Mouse (Mus musculus): Measurements from ENCODE around the gene Tex10. TPM values are rescaled to one million over a fixed set of nuclear protein-coding genes. Genes with fewer than 3 reads are reported as not detected.

Gene Tex10
- polyA plus RNA-seq, 1 experiment = 17.1 TPM

DNA sequence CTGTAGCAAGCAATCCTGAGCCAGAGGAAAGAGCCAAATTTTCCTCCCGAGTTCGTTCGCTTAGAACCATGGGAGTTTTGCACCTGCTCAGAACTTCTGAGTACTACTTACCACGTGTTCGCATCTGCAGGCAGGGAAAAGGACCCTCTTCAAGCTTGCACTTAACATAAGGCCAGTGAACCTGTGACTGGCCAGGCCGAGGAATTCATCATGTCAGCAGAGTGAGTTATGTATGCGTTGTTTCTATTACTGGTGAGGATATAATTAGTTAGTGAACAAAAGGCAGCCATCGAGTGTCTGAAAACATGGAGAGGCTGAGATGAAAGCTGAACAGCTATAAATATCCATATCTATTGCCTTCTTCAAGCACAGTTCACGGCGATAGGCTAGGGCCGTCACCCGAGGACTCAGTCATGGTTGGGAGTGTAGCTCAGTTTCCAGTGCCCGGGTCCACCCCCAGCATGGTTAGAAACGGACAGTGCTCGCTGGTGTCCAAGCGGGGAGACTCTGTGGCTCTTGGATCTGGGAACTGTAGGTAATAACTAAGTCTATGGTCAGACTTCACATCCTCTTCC lies 70.1 kb downstream of the Tex10 start:
- Histone ChIP-seq H3K36me3 (ENCODE audit: control insufficient read depth, insufficient read depth) (no peaks in the 10 kb centered on the region), H3K79me3 (ENCODE audit: low read depth) (no peaks in the 10 kb centered on the region)

DNA sequence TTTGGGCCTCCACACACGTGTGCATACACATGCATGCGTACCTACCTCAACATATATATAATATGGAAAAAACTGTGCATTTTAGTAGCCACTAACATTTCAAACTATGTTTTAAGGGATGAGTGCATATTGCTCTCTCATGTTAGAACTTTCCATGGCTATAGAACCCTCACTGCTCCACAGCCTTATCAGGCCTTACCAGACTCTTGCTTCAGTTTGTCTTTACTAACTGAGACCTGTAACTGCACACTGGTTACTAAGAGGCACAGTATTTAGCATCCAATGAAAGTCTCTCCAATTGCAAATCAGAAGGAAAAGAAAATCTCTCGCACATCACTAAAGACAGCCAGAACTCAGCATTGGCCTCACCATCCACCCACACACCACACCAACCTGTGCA lies 76.3 kb downstream of the Tex10 start:
- Histone ChIP-seq H3K27me3 (ENCODE audit: control insufficient read depth, insufficient read depth, insufficient read length) (no peaks in the 10 kb centered on the region), H3K36me3 (ENCODE audit: control insufficient read depth, insufficient read depth) (no peaks in the 10 kb centered on the region), H3K79me3 (ENCODE audit: low read depth) (no peaks in the 10 kb centered on the region), H3K79me2 (ENCODE audit: control insufficient read depth, insufficient read depth) (no peaks in the 10 kb centered on the region), H3ac (ENCODE audit: control insufficient read depth, insufficient read length, low read depth) (no peak overlapping the region), H3K4me3 (ENCODE audit: insufficient read depth, poor library complexity, severe bottlenecking) (no peak overlapping the region)
- TF ChIP-seq CTCF (IDR thresholded peaks at IDR 0.05; ENCODE audit: control insufficient read depth, insufficient read depth, insufficient read length) (no peak), FOSL1 (IDR thresholded peaks at IDR 0.05; ENCODE audit: insufficient read depth, low read length, poor library complexity, severe bottlenecking) (no peak), MYOG (IDR thresholded peaks at IDR 0.05; ENCODE audit: control insufficient read depth, extremely low read depth, insufficient read length) (no peak), CEBPB (IDR thresholded peaks at IDR 0.05; ENCODE audit: low read depth) (no peak), MAX (IDR thresholded peaks at IDR 0.05) (no peak), MYOD1 (IDR thresholded peaks at IDR 0.05; ENCODE audit: control insufficient read depth, insufficient read length, low read depth) (no peak), USF1 (IDR thresholded peaks at IDR 0.05; ENCODE audit: low read depth) (no peak)

More for the DNA sequence above, 70.1 kb downstream of the Tex10 start:
- no peak overlapping the region for H3ac ChIP-seq (ENCODE audit: control insufficient read depth, insufficient read length, low read depth)
- no peak overlapping the region for H3K4me3 ChIP-seq (ENCODE audit: insufficient read depth, poor library complexity, severe bottlenecking)
- H3K27me3 ChIP-seq (ENCODE audit: control insufficient read depth, insufficient read depth, insufficient read length) = no peaks in the 10 kb centered on the region
- H3K79me2 ChIP-seq (ENCODE audit: control insufficient read depth, insufficient read depth) = no peaks in the 10 kb centered on the region
- TF ChIP-seq FOSL1 (IDR thresholded peaks at IDR 0.05; ENCODE audit: insufficient read depth, low read length, poor library complexity, severe bottlenecking) (no peak), MYOG (IDR thresholded peaks at IDR 0.05; ENCODE audit: control insufficient read depth, extremely low read depth, insufficient read length) (no peak)

DNA sequence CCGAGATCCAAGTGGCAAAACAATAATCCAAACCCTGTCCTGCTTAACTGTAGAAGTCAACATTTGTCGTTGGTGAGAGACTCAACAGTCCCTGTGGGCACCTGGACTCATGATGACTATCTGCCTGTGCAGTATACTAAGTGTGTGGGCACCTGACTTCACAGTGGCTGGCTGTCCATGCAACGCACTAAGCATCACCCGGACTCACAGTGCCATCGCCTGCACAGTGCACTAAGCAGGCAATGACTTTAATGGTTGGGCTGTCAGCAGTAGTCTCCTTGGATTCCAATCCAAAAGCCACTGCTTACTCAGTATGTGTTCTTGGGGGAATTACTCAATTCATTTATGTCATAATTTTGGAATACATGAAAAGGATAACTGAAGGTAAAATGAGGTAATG lies 90.8 kb downstream of the Tex10 start:
- Histone ChIP-seq H3K79me2 (ENCODE audit: control insufficient read depth, insufficient read depth) (no peaks in the 10 kb centered on the region), H3ac (ENCODE audit: control insufficient read depth, insufficient read length, low read depth) (no peak overlapping the region), H3K27me3 (ENCODE audit: control insufficient read depth, insufficient read depth, insufficient read length) (no peaks in the 10 kb centered on the region), H3K4me3 (ENCODE audit: insufficient read depth, poor library complexity, severe bottlenecking) (no peak overlapping the region), H3K79me3 (ENCODE audit: low read depth) (no peaks in the 10 kb centered on the region), H3K36me3 (ENCODE audit: control insufficient read depth, insufficient read depth) (no peaks in the 10 kb centered on the region)
- TF ChIP-seq CEBPB (IDR thresholded peaks at IDR 0.05; ENCODE audit: low read depth) (no peak), MAX (IDR thresholded peaks at IDR 0.05) (no peak), FOSL1 (IDR thresholded peaks at IDR 0.05; ENCODE audit: insufficient read depth, low read length, poor library complexity, severe bottlenecking) (no peak), MYOD1 (IDR thresholded peaks at IDR 0.05; ENCODE audit: control insufficient read depth, insufficient read length, low read depth) (no peak), USF1 (IDR thresholded peaks at IDR 0.05; ENCODE audit: low read depth) (no peak), CTCF (IDR thresholded peaks at IDR 0.05; ENCODE audit: control insufficient read depth, insufficient read depth, insufficient read length) (no peak), MYOG (IDR thresholded peaks at IDR 0.05; ENCODE audit: control insufficient read depth, extremely low read depth, insufficient read length) (no peak)

DNA sequence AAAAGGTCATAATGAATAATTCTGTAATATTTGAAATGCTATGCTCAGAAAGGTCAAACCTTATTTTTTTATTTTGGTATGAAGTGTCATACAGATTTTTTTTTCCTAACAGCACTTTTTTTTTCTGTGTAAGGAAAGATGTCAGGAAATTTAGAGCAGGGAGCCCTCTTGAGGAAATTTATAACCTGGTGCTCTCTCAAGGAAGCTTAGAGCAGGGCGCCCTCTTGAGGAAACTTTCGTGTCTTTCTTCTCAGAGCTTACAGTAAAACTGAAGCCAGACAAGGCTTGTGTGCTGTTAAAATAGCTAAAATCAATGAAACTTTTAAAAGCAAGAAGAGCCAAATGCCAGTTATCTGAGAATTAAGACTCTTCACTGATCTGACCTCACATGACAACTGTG lies 92.3 kb downstream of the Tex10 start:
- no peaks in the 10 kb centered on the region for H3K27me3 ChIP-seq (ENCODE audit: control insufficient read depth, insufficient read depth, insufficient read length)
- TF ChIP-seq MYOG (IDR thresholded peaks at IDR 0.05; ENCODE audit: control insufficient read depth, extremely low read depth, insufficient read length) (no peak), USF1 (IDR thresholded peaks at IDR 0.05; ENCODE audit: low read depth) (no peak), CTCF (IDR thresholded peaks at IDR 0.05; ENCODE audit: control insufficient read depth, insufficient read depth, insufficient read length) (peak; percentile 12), CEBPB (IDR thresholded peaks at IDR 0.05; ENCODE audit: low read depth) (no peak), MAX (IDR thresholded peaks at IDR 0.05) (no peak)
- no peaks in the 10 kb centered on the region for H3K79me3 ChIP-seq (ENCODE audit: low read depth)
- no peak overlapping the region for H3ac ChIP-seq (ENCODE audit: control insufficient read depth, insufficient read length, low read depth)
- H3K4me3 ChIP-seq (ENCODE audit: insufficient read depth, poor library complexity, severe bottlenecking) = no peak overlapping the region
- no peaks in the 10 kb centered on the region for H3K36me3 ChIP-seq (ENCODE audit: control insufficient read depth, insufficient read depth)
- H3K79me2 ChIP-seq (ENCODE audit: control insufficient read depth, insufficient read depth) = no peaks in the 10 kb centered on the region

Other genes with a start within 250 kb of the Tex10 start
- 20.2 TPM for gene Erp44, start 193.9 kb downstream of the Tex10 start, polyA plus RNA-seq (2012; fragmentation: generic; extraction: Trizol)
- 2.8 TPM for gene Invs, start 193.7 kb downstream of the Tex10 start, polyA plus RNA-seq (2012; fragmentation: generic; extraction: Trizol)
- 47.3 TPM for gene Msantd3, start 66.5 kb upstream of the Tex10 start, polyA plus RNA-seq (2012; fragmentation: generic; extraction: Trizol)
- gene Tmeff1, start 111.7 kb upstream of the Tex10 start, polyA plus RNA-seq (2012; fragmentation: generic; extraction: Trizol) = 22.7 TPM
- 23.2 TPM for gene Cavin4, start 190.1 kb upstream of the Tex10 start, polyA plus RNA-seq (2012; fragmentation: generic; extraction: Trizol)